Mouse (Mus musculus): Measurements from ENCODE around the gene Vipr1.

The Vipr1 gene

GRCm38 (mm10) chr9:121663467-121663866 lies 21.0 kb downstream of the Vipr1 start:
- Histone ChIP-seq H3K4me1 (replicated peaks; ENCODE audit: low read depth, low read length) (peaks cover 5% of the 10 kb centered on the region; the same call in 1 of the 2 replicates), H3K9me3 (ENCODE audit: low read length) (no peaks in the 10 kb centered on the region), H3K27me3 (ENCODE audit: insufficient read depth, low read length) (peaks cover 86% of the 10 kb centered on the region), H3K4me3 (replicated peaks; ENCODE audit: low read length) (no peak overlapping the region), H3K36me3 (ENCODE audit: insufficient read depth, low read length) (no peaks in the 10 kb centered on the region)
- TF ChIP-seq CTCF (conservative IDR thresholded peaks at IDR 0.05; ENCODE audit: low read length) = no peak
- no peak for TF ChIP-seq NANOG (IDR thresholded peaks at IDR 0.05; ENCODE audit: borderline replicate concordance, low read length)
- no peak for TF ChIP-seq POU5F1 (IDR thresholded peaks at IDR 0.05; ENCODE audit: borderline replicate concordance, low read length)

- no peak for TF ChIP-seq NANOG (IDR thresholded peaks at IDR 0.05; ENCODE audit: borderline replicate concordance, low read length)
- no peak for TF ChIP-seq CTCF (conservative IDR thresholded peaks at IDR 0.05; ENCODE audit: low read length)
- Histone ChIP-seq H3K9me3 (ENCODE audit: low read length) (no peaks in the 10 kb centered on the region), H3K36me3 (ENCODE audit: insufficient read depth, low read length) (no peaks in the 10 kb centered on the region), H3K4me1 (replicated peaks; ENCODE audit: low read depth, low read length) (peaks cover 11% of the 10 kb centered on the region), H3K4me3 (replicated peaks; ENCODE audit: low read length) (no peak overlapping the region), H3K27me3 (ENCODE audit: insufficient read depth, low read length) (peaks cover 88% of the 10 kb centered on the region)
Observed at GRCm38 (mm10) chr9:121664104-121664503, 21.6 kb downstream of the Vipr1 start.

- H3K27me3 ChIP-seq (ENCODE audit: insufficient read depth, low read length) = peaks cover 93% of the 10 kb centered on the region
- peaks cover 30% of the 10 kb centered on the region for H3K4me1 ChIP-seq (replicated peaks; ENCODE audit: low read depth, low read length)
- no peaks in the 10 kb centered on the region for H3K9me3 ChIP-seq (ENCODE audit: low read length)
- H3K4me3 ChIP-seq (replicated peaks; ENCODE audit: low read length) = no peak overlapping the region
- H3K36me3 ChIP-seq (ENCODE audit: insufficient read depth, low read length) = no peaks in the 10 kb centered on the region
- TF ChIP-seq CTCF (conservative IDR thresholded peaks at IDR 0.05; ENCODE audit: low read length) = no peak
- TF ChIP-seq NANOG (IDR thresholded peaks at IDR 0.05; ENCODE audit: borderline replicate concordance, low read length) = no peak
- TF ChIP-seq POU5F1 (IDR thresholded peaks at IDR 0.05; ENCODE audit: borderline replicate concordance, low read length) = no peak
Observed at GRCm38 (mm10) chr9:121666957-121667630, 24.6 kb downstream of the Vipr1 start.

GRCm38 (mm10) chr9:121667822-121668221 lies 25.3 kb downstream of the Vipr1 start:
- H3K4me1 ChIP-seq (replicated peaks; ENCODE audit: low read depth, low read length) = peaks cover 30% of the 10 kb centered on the region
- H3K4me3 ChIP-seq (replicated peaks; ENCODE audit: low read length) = no peak overlapping the region
- no peaks in the 10 kb centered on the region for H3K9me3 ChIP-seq (ENCODE audit: low read length)
- H3K27me3 ChIP-seq (ENCODE audit: insufficient read depth, low read length) = peaks cover 93% of the 10 kb centered on the region
- TF ChIP-seq CTCF (conservative IDR thresholded peaks at IDR 0.05; ENCODE audit: low read length) (no peak), NANOG (IDR thresholded peaks at IDR 0.05; ENCODE audit: borderline replicate concordance, low read length) (no peak), POU5F1 (IDR thresholded peaks at IDR 0.05; ENCODE audit: borderline replicate concordance, low read length) (no peak)
- no peaks in the 10 kb centered on the region for H3K36me3 ChIP-seq (ENCODE audit: insufficient read depth, low read length)

GRCm38 (mm10) chr9:121669348-121669791 lies 26.9 kb downstream of the Vipr1 start:
- peaks cover 84% of the 10 kb centered on the region for H3K27me3 ChIP-seq (ENCODE audit: insufficient read depth, low read length)
- peaks cover 30% of the 10 kb centered on the region for H3K4me1 ChIP-seq (replicated peaks; ENCODE audit: low read depth, low read length)
- H3K36me3 ChIP-seq (ENCODE audit: insufficient read depth, low read length) = no peaks in the 10 kb centered on the region
- H3K9me3 ChIP-seq (ENCODE audit: low read length) = no peaks in the 10 kb centered on the region
- H3K4me3 ChIP-seq (replicated peaks; ENCODE audit: low read length) = peak overlapping the region; percentile 63
- TF ChIP-seq NANOG (IDR thresholded peaks at IDR 0.05; ENCODE audit: borderline replicate concordance, low read length) = no peak
- TF ChIP-seq CTCF (conservative IDR thresholded peaks at IDR 0.05; ENCODE audit: low read length) = no peak
- no peak for TF ChIP-seq POU5F1 (IDR thresholded peaks at IDR 0.05; ENCODE audit: borderline replicate concordance, low read length)

- no peak for TF ChIP-seq NANOG (IDR thresholded peaks at IDR 0.05; ENCODE audit: borderline replicate concordance, low read length)
- TF ChIP-seq CTCF (conservative IDR thresholded peaks at IDR 0.05; ENCODE audit: low read length) = peak; percentile 57
- no peak for TF ChIP-seq POU5F1 (IDR thresholded peaks at IDR 0.05; ENCODE audit: borderline replicate concordance, low read length)
- no peaks in the 10 kb centered on the region for H3K36me3 ChIP-seq (ENCODE audit: insufficient read depth, low read length)
- no peak overlapping the region for H3K4me3 ChIP-seq (replicated peaks; ENCODE audit: low read length)
- H3K9me3 ChIP-seq (ENCODE audit: low read length) = no peaks in the 10 kb centered on the region
- peaks cover 30% of the 10 kb centered on the region for H3K4me1 ChIP-seq (replicated peaks; ENCODE audit: low read depth, low read length)
- peaks cover 67% of the 10 kb centered on the region for H3K27me3 ChIP-seq (ENCODE audit: insufficient read depth, low read length)
Observed at GRCm38 (mm10) chr9:121671300-121671699, 28.8 kb downstream of the Vipr1 start.

- Histone ChIP-seq H3K36me3 (ENCODE audit: insufficient read depth, low read length) (no peaks in the 10 kb centered on the region), H3K27me3 (ENCODE audit: insufficient read depth, low read length) (peaks cover 61% of the 10 kb centered on the region), H3K4me1 (replicated peaks; ENCODE audit: low read depth, low read length) (peaks cover 29% of the 10 kb centered on the region), H3K4me3 (replicated peaks; ENCODE audit: low read length) (no peak overlapping the region), H3K9me3 (ENCODE audit: low read length) (no peaks in the 10 kb centered on the region)
- no peak for TF ChIP-seq NANOG (IDR thresholded peaks at IDR 0.05; ENCODE audit: borderline replicate concordance, low read length)
- TF ChIP-seq POU5F1 (IDR thresholded peaks at IDR 0.05; ENCODE audit: borderline replicate concordance, low read length) = no peak
- no peak for TF ChIP-seq CTCF (conservative IDR thresholded peaks at IDR 0.05; ENCODE audit: low read length)
Observed at GRCm38 (mm10) chr9:121672311-121672710, 29.8 kb downstream of the Vipr1 start.

GRCm38 (mm10) chr9:121673716-121674115 lies 31.2 kb downstream of the Vipr1 start:
- no peak overlapping the region for H3K4me3 ChIP-seq (replicated peaks; ENCODE audit: low read length)
- TF ChIP-seq POU5F1 (IDR thresholded peaks at IDR 0.05; ENCODE audit: borderline replicate concordance, low read length) (no peak), CTCF (conservative IDR thresholded peaks at IDR 0.05; ENCODE audit: low read length) (no peak), NANOG (IDR thresholded peaks at IDR 0.05; ENCODE audit: borderline replicate concordance, low read length) (no peak)

GRCm38 (mm10) chr9:121675011-121675410 lies 32.5 kb downstream of the Vipr1 start:
- no peak for TF ChIP-seq CTCF (conservative IDR thresholded peaks at IDR 0.05; ENCODE audit: low read length)
- TF ChIP-seq POU5F1 (IDR thresholded peaks at IDR 0.05; ENCODE audit: borderline replicate concordance, low read length) = no peak
- TF ChIP-seq NANOG (IDR thresholded peaks at IDR 0.05; ENCODE audit: borderline replicate concordance, low read length) = no peak
- Histone ChIP-seq H3K27me3 (ENCODE audit: insufficient read depth, low read length) (peaks cover 40% of the 10 kb centered on the region), H3K9me3 (ENCODE audit: low read length) (no peaks in the 10 kb centered on the region), H3K4me1 (replicated peaks; ENCODE audit: low read depth, low read length) (peaks cover 10% of the 10 kb centered on the region), H3K36me3 (ENCODE audit: insufficient read depth, low read length) (no peaks in the 10 kb centered on the region), H3K4me3 (replicated peaks; ENCODE audit: low read length) (no peak overlapping the region)

More at GRCm38 (mm10) chr9:121673716-121674115, 31.2 kb downstream of the Vipr1 start:
- Histone ChIP-seq H3K27me3 (ENCODE audit: insufficient read depth, low read length) (peaks cover 53% of the 10 kb centered on the region), H3K4me1 (replicated peaks; ENCODE audit: low read depth, low read length) (peaks cover 23% of the 10 kb centered on the region), H3K9me3 (ENCODE audit: low read length) (no peaks in the 10 kb centered on the region), H3K36me3 (ENCODE audit: insufficient read depth, low read length) (no peaks in the 10 kb centered on the region)
